Mouse (Mus musculus) CD4-positive naive resting alpha-beta T cell, adult 76 days (primary cell): ENCODE results near the gene Gdpd5. TPM values are rescaled to one million over a fixed set of nuclear protein-coding genes. Genes with fewer than 3 reads are reported as not detected.

Experiments used
- total RNA-seq: library from RNA; stranded (reverse); gene quantifications from one replicate; pipeline ENCODE4 v1.2.4, GENCODE M21; 2023

Gene Gdpd5
- 4.1 TPM for total RNA-seq

DNA sequence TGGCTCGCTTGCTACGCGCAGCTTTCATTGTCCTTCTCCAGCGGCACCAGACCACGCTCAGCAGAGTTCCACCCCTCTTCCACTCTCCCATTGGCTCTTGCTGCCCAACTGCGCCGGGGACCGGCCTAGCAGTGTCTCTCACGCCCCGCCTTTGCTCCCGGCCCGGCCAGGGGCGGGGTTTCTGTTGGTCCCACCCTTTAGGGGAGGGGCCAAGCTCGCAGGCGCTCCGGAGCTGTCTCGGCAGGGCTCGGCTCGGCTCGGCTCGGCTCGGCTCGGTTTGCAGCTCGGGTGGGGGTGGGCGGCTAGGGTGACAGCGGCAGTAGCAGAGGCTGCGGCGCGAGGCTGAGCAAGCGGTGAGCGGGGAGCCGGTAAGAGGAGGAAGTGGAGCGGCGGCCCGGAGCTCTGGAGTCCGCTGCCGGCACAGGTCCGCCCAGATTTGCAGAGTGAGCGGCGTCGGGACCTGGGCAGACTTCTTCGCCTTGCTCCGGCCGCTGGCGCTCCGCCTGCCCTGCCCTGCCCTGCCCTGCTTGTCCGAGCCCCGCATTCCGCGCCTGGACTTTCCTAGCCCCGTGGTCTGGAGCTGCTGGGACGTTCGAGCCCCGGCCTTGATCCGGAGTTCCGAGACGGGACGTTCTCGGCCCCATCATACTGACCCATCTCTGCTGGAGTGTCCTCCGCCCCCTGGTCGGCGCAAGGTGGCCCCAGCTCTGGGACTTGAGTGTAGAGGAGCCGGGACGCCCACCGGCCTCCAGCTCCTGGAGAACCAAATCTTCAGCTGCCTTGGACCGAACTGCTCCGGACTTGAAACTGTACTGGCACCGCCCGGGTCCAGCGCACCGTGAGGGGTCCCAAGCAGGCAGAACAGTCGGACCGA lies at the start of gene Gdpd5:
TSS of gene Gdpd5 (plus strand) at position 201 of the 874 bp plus-strand sequence.

DNA sequence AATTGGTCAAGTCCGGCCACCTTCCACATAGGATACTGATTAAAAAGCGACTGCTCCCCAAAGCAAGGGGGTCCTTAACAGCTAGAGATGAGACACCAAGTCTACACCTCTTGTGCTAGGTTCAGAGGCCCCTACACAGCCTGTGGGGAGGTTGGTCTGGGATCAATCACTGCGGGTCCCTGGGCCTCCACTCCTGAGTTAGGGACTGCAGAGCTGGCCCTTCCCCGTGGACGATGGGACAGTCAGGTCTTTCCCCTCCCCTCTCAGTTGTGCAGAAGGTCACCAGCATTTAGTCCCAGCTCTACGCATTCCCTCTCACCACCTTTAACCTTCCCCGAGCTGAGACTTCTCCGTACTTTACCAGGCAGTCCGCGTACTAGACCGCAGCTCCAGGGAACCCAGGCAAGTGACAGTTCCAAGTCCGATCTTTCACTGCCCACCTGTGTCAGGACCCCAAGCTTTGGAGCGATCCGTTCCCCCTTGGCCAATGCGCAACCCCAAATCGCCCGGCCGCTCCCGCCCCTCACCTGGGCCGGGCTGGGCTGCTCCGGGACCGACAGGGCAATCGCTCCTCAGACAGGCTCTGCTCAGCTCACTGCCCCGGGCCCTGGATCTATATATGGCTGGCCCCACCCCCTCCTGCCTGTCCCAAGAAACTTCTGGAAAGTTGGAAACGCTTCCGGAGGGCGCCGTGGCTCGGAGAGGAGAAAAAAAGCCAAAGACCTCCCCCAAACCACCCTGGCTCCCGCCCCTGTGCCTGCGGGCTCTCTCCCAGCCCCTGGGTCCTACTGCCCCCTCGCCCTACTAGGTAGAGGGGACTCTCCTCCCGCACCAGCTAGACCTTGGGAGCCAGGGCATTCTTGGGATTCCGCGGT lies 28.5 kb upstream of the Gdpd5 start, which contains the start of gene Serpinh1:
TSS of gene Serpinh1 (minus strand) at position 714 of the 875 bp plus-strand sequence.

DNA sequence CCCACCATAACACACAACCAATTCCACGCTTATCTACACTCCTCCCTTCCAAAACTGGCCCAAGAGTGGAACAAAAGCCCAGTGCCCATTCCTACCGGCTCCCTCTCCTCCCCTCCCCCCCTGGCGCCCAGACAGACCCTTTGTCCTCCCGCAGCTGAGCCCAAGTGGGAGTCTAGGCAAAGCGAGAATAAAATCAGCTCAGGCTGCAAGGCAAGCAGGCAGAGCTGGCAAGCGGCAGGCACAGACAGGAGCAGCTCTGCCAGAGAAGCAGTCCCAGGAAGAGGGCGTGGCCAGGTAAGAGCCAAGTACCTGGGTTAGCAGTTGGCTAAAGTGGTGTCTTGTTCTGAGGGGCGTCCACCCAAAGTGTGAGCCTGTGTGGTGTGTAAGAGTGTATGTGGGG lies 84.6 kb downstream of the Gdpd5 start, which contains the start of gene Klhl35:
TSS of gene Klhl35 (plus strand) at position 194 of the 400 bp plus-strand sequence.

DNA sequence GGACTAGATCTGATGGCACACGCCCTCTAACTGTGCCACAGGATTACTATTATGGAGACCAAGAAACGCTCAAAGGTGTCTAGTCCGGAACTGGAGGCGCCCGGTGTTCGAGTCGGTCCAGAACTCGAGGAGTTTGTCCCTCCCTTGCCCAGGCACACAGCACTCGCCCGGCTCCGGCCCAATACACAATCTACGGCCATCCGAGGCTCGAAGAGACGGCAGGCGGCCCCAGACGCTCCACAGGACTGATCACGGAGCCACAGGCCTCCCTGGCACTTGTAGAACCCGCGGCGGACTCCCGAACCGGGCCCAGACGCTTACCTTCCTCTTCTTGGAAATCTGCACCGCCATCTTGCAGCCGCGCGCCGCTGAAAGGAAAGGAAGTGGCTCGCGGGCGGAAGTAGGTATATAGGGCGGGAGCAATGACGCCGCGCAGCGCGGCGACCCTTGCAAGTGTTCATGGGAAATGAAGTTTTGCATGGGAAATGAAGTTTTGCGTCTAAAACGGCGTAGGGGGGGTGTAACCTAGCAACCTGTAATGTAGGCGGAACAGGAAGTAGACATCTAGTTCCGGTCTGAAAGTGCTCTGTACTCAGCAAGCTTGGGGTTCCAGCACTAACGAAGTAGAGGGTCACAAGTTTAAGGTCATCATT lies 102.2 kb downstream of the Gdpd5 start, which contains the start of gene Rps3:
TSS of gene Rps3 (minus strand) at position 468 of the 653 bp plus-strand sequence.

Other genes starting within 250 kb of the Gdpd5 start
- gene Uvrag, start 240.3 kb upstream of the Gdpd5 start, total RNA-seq, result 116 TPM
- gene Dgat2, start 198.7 kb upstream of the Gdpd5 start, total RNA-seq, result 1.4 TPM
- gene Mogat2, start 142.8 kb upstream of the Gdpd5 start, total RNA-seq, result not detected
- gene Map6, start 114.0 kb upstream of the Gdpd5 start, total RNA-seq, result 1.8 TPM
- 0.70 TPM for gene Serpinh1, start 28.2 kb upstream of the Gdpd5 start, total RNA-seq
- 2.3 TPM for gene Klhl35, start 84.6 kb downstream of the Gdpd5 start, total RNA-seq
- 1,636 TPM for gene Rps3, start 102.3 kb downstream of the Gdpd5 start, total RNA-seq
- 86.8 TPM for gene Arrb1, start 154.1 kb downstream of the Gdpd5 start, total RNA-seq
- gene Tpbgl, start 245.7 kb downstream of the Gdpd5 start, total RNA-seq, result 1.7 TPM